Mouse (Mus musculus): ENCODE measurements around the gene Ptprn2. TPM values are rescaled to one million over a fixed set of nuclear protein-coding genes. Genes with fewer than 3 reads are reported as not detected.

Gene Ptprn2
- polyA plus RNA-seq, 1 experiment from 2014 or later = 2.9 TPM

- Histone ChIP-seq H3K4me3 (ENCODE audit: low read depth, low read length) (no peak overlapping the region), H3K9me3 (ENCODE audit: control insufficient read depth, low read length) (no peaks in the 10 kb centered on the region), H3K27ac (ENCODE audit: low read depth, low read length) (no peak overlapping the region), H3K36me3 (ENCODE audit: control insufficient read depth, insufficient read depth, low read length) (no peaks in the 10 kb centered on the region), H3K27me3 (ENCODE audit: control insufficient read depth, insufficient read depth, low read length) (no peaks in the 10 kb centered on the region), H3K4me1 (ENCODE audit: control insufficient read depth, insufficient read depth, low read length) (no peaks in the 10 kb centered on the region), H3K9ac (ENCODE audit: low read length) (no peak overlapping the region), H3K4me2 (ENCODE audit: low read depth) (no peak overlapping the region)
- ATAC-seq (ENCODE audit: insufficient read depth, low FRiP score, low TSS enrichment) (no peak), DNase-seq (ENCODE audit: low spot score) (no peak)
- WGBS = 74% methylated on average over 2 of the region's 2 CpGs
Observed at GRCm38 (mm10) chr12:116804712-116805111, 319.2 kb downstream of the Ptprn2 start.

GRCm38 (mm10) chr12:116805129-116805809, 319.7 kb downstream of the Ptprn2 start:
- no peaks in the 10 kb centered on the region for H3K27me3 ChIP-seq (ENCODE audit: control insufficient read depth, insufficient read depth, low read length)
- no peak for ATAC-seq (ENCODE audit: insufficient read depth, low FRiP score, low TSS enrichment)
- no peaks in the 10 kb centered on the region for H3K36me3 ChIP-seq (ENCODE audit: control insufficient read depth, insufficient read depth, low read length)
- H3K9me3 ChIP-seq (ENCODE audit: control insufficient read depth, low read length) = no peaks in the 10 kb centered on the region
- H3K4me1 ChIP-seq (ENCODE audit: control insufficient read depth, insufficient read depth, low read length) = no peaks in the 10 kb centered on the region
- H3K9ac ChIP-seq (ENCODE audit: low read length) = no peak overlapping the region
- H3K4me2 ChIP-seq (ENCODE audit: low read depth) = no peak overlapping the region
- 79% methylated on average over 2 of the region's 2 CpGs for WGBS
- H3K4me3 ChIP-seq (ENCODE audit: low read depth, low read length) = no peak overlapping the region
- no peak for DNase-seq (ENCODE audit: low spot score)
- H3K27ac ChIP-seq (ENCODE audit: low read depth, low read length) = no peak overlapping the region

- DNase-seq (ENCODE audit: low spot score) (no peak), ATAC-seq (ENCODE audit: insufficient read depth, low FRiP score, low TSS enrichment) (no peak)
- no peak overlapping the region for H3K4me3 ChIP-seq (ENCODE audit: low read depth, low read length)
- no peak overlapping the region for H3K27ac ChIP-seq (ENCODE audit: low read depth, low read length)
- H3K27me3 ChIP-seq (ENCODE audit: control insufficient read depth, insufficient read depth, low read length) = no peaks in the 10 kb centered on the region
- H3K9ac ChIP-seq (ENCODE audit: low read length) = no peak overlapping the region
- no peak overlapping the region for H3K4me2 ChIP-seq (ENCODE audit: low read depth)
- no peaks in the 10 kb centered on the region for H3K36me3 ChIP-seq (ENCODE audit: control insufficient read depth, insufficient read depth, low read length)
- H3K4me1 ChIP-seq (ENCODE audit: control insufficient read depth, insufficient read depth, low read length) = no peaks in the 10 kb centered on the region
- WGBS = 87% methylated on average over 2 of the region's 2 CpGs
- H3K9me3 ChIP-seq (ENCODE audit: control insufficient read depth, low read length) = no peaks in the 10 kb centered on the region
Observed at GRCm38 (mm10) chr12:116806089-116806488, 320.6 kb downstream of the Ptprn2 start.

- no peaks in the 10 kb centered on the region for H3K27me3 ChIP-seq (ENCODE audit: control insufficient read depth, insufficient read depth, low read length)
- ATAC-seq (ENCODE audit: insufficient read depth, low FRiP score, low TSS enrichment) = no peak
- H3K36me3 ChIP-seq (ENCODE audit: control insufficient read depth, insufficient read depth, low read length) = no peaks in the 10 kb centered on the region
- no peak for DNase-seq (ENCODE audit: low spot score)
- no peaks in the 10 kb centered on the region for H3K4me1 ChIP-seq (ENCODE audit: control insufficient read depth, insufficient read depth, low read length)
- H3K4me3 ChIP-seq (ENCODE audit: low read depth, low read length) = no peak overlapping the region
- 89% methylated on average over 5 of the region's 5 CpGs for WGBS
- no peaks in the 10 kb centered on the region for H3K9me3 ChIP-seq (ENCODE audit: control insufficient read depth, low read length)
- no peak overlapping the region for H3K9ac ChIP-seq (ENCODE audit: low read length)
- no peak overlapping the region for H3K4me2 ChIP-seq (ENCODE audit: low read depth)
- H3K27ac ChIP-seq (ENCODE audit: low read depth, low read length) = no peak overlapping the region
Observed at GRCm38 (mm10) chr12:116813012-116813411, 327.5 kb downstream of the Ptprn2 start.

GRCm38 (mm10) chr12:116819836-116820235, 334.3 kb downstream of the Ptprn2 start:
- Histone ChIP-seq H3K4me1 (ENCODE audit: control insufficient read depth, insufficient read depth, low read length) (no peaks in the 10 kb centered on the region), H3K9me3 (ENCODE audit: control insufficient read depth, low read length) (no peaks in the 10 kb centered on the region), H3K9ac (ENCODE audit: low read length) (no peak overlapping the region), H3K36me3 (ENCODE audit: control insufficient read depth, insufficient read depth, low read length) (no peaks in the 10 kb centered on the region), H3K27me3 (ENCODE audit: control insufficient read depth, insufficient read depth, low read length) (no peaks in the 10 kb centered on the region), H3K4me3 (ENCODE audit: low read depth, low read length) (no peak overlapping the region), H3K27ac (ENCODE audit: low read depth, low read length) (no peak overlapping the region), H3K4me2 (ENCODE audit: low read depth) (no peak overlapping the region)
- no peak for DNase-seq (ENCODE audit: low spot score)
- WGBS = 82% methylated on average over 2 of the region's 2 CpGs
- ATAC-seq (ENCODE audit: insufficient read depth, low FRiP score, low TSS enrichment) = no peak

- H3K9ac ChIP-seq (ENCODE audit: low read length) = no peak overlapping the region
- no peak overlapping the region for H3K4me2 ChIP-seq (ENCODE audit: low read depth)
- 95% methylated on average over 3 of the region's 3 CpGs for WGBS
- H3K36me3 ChIP-seq (ENCODE audit: control insufficient read depth, insufficient read depth, low read length) = no peaks in the 10 kb centered on the region
- H3K27me3 ChIP-seq (ENCODE audit: control insufficient read depth, insufficient read depth, low read length) = no peaks in the 10 kb centered on the region
- no peaks in the 10 kb centered on the region for H3K9me3 ChIP-seq (ENCODE audit: control insufficient read depth, low read length)
- no peak for DNase-seq (ENCODE audit: low spot score)
- H3K4me1 ChIP-seq (ENCODE audit: control insufficient read depth, insufficient read depth, low read length) = no peaks in the 10 kb centered on the region
- ATAC-seq (ENCODE audit: insufficient read depth, low FRiP score, low TSS enrichment) = no peak
- no peak overlapping the region for H3K4me3 ChIP-seq (ENCODE audit: low read depth, low read length)
- H3K27ac ChIP-seq (ENCODE audit: low read depth, low read length) = no peak overlapping the region
Observed at GRCm38 (mm10) chr12:116823341-116823740, 337.8 kb downstream of the Ptprn2 start.

- Histone ChIP-seq H3K9ac (ENCODE audit: low read length) (no peak overlapping the region), H3K27me3 (ENCODE audit: control insufficient read depth, insufficient read depth, low read length) (no peaks in the 10 kb centered on the region), H3K9me3 (ENCODE audit: control insufficient read depth, low read length) (no peaks in the 10 kb centered on the region), H3K36me3 (ENCODE audit: control insufficient read depth, insufficient read depth, low read length) (no peaks in the 10 kb centered on the region), H3K4me2 (ENCODE audit: low read depth) (no peak overlapping the region), H3K4me3 (ENCODE audit: low read depth, low read length) (no peak overlapping the region), H3K4me1 (ENCODE audit: control insufficient read depth, insufficient read depth, low read length) (no peaks in the 10 kb centered on the region), H3K27ac (ENCODE audit: low read depth, low read length) (no peak overlapping the region)
- ATAC-seq (ENCODE audit: insufficient read depth, low FRiP score, low TSS enrichment) (no peak), DNase-seq (ENCODE audit: low spot score) (peak; percentile 56)
- 44% methylated on average over 7 of the region's 7 CpGs for WGBS
Observed at GRCm38 (mm10) chr12:116827748-116828147, 342.2 kb downstream of the Ptprn2 start.

GRCm38 (mm10) chr12:116838611-116839192, 353.2 kb downstream of the Ptprn2 start:
- Histone ChIP-seq H3K9ac (ENCODE audit: low read length) (no peak overlapping the region), H3K4me1 (ENCODE audit: control insufficient read depth, insufficient read depth, low read length) (no peaks in the 10 kb centered on the region), H3K4me2 (ENCODE audit: low read depth) (no peak overlapping the region), H3K4me3 (ENCODE audit: low read depth, low read length) (no peak overlapping the region), H3K27me3 (ENCODE audit: control insufficient read depth, insufficient read depth, low read length) (no peaks in the 10 kb centered on the region), H3K9me3 (ENCODE audit: control insufficient read depth, low read length) (no peaks in the 10 kb centered on the region), H3K27ac (ENCODE audit: low read depth, low read length) (no peak overlapping the region), H3K36me3 (ENCODE audit: control insufficient read depth, insufficient read depth, low read length) (no peaks in the 10 kb centered on the region)
- ATAC-seq (ENCODE audit: insufficient read depth, low FRiP score, low TSS enrichment) (no peak), DNase-seq (ENCODE audit: low spot score) (no peak)
- 90% methylated on average over 3 of the region's 3 CpGs for WGBS

GRCm38 (mm10) chr12:116842723-116843272, 357.3 kb downstream of the Ptprn2 start:
- DNase-seq (ENCODE audit: low spot score) (no peak), ATAC-seq (ENCODE audit: insufficient read depth, low FRiP score, low TSS enrichment) (no peak)
- no peaks in the 10 kb centered on the region for H3K27me3 ChIP-seq (ENCODE audit: control insufficient read depth, insufficient read depth, low read length)
- no peaks in the 10 kb centered on the region for H3K4me1 ChIP-seq (ENCODE audit: control insufficient read depth, insufficient read depth, low read length)
- H3K9ac ChIP-seq (ENCODE audit: low read length) = no peak overlapping the region
- no peaks in the 10 kb centered on the region for H3K9me3 ChIP-seq (ENCODE audit: control insufficient read depth, low read length)
- H3K36me3 ChIP-seq (ENCODE audit: control insufficient read depth, insufficient read depth, low read length) = no peaks in the 10 kb centered on the region
- H3K27ac ChIP-seq (ENCODE audit: low read depth, low read length) = no peak overlapping the region
- H3K4me3 ChIP-seq (ENCODE audit: low read depth, low read length) = no peak overlapping the region
- no peak overlapping the region for H3K4me2 ChIP-seq (ENCODE audit: low read depth)
- 68% methylated on average over 8 of the region's 8 CpGs for WGBS
